Mouse (Mus musculus): ENCODE results near the gene Tapt1. TPM values are rescaled to one million over a fixed set of nuclear protein-coding genes. Genes with fewer than 3 reads are reported as not detected.

Gene Tapt1
- polyA plus RNA-seq, 1 experiment: 42.6 TPM

DNA sequence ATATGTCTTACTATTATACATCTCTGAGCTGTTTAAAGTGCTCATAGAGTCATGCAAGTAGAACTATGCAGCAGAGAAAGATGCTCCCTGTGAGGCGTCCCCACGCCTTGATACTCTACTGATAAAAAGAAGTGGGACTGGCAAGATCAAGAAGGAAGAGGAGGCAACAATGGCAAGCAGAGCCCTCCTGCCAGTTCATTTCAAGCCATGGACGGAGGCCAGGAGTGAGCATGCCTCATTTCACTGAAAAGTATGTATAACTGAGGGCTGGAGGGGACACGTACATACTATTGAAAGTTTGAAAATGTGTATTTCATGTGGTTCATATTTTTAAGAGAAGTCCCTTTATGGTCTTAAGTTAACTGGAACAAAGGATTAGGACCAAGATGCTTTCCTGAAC is 28.0 kb downstream of the Tapt1 start:
- DNase-seq (ENCODE audit: low read depth): no peak

DNA sequence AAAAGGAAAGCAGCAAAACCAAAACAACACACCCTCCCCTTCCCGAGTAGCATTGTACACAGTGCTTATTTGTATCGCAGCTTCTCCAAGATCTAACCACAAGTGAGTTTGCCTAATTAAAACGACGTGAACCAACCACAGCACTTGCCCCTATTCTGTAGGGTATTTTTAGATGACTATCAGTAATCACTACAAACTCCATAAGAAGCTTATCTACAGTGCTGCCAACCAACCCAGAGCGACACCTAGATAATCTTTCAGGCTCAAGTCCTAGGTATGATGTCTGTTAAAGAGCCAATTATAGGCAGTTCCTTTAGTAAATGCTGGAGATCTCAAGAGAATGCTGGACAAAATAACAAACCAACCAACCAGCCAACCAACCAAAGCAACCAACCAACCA is 28.6 kb downstream of the Tapt1 start:
- DNase-seq (ENCODE audit: low read depth): no peak

GRCm38 (mm10) chr5:44196167-44196566 is 30.3 kb downstream of the Tapt1 start:
- no peak for DNase-seq (ENCODE audit: low read depth)

DNA sequence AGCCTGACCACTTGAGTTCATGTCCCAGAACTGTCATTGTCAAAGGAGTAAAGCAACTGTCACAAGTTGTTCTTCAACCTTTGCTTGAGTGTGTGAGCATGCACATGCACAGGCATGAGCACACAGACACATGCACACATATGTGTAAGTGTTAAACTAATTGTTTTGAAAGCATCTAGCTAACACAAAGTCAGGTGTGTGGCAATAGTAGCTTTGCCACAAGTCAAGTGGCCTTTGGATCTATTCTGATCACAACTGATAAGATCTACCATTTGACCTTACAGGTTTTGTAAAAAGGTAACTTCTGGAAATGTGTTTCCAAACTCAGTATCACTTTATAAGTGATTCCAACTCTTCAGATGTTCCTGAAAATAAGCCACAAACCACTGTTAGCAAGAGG is 39.1 kb downstream of the Tapt1 start:
- no peak for DNase-seq (ENCODE audit: low read depth)

GRCm38 (mm10) chr5:44181669-44182068 is 44.8 kb downstream of the Tapt1 start:
- no peak for DNase-seq (ENCODE audit: low read depth)

- no peak for DNase-seq (ENCODE audit: low read depth)
Measured at GRCm38 (mm10) chr5:44180450-44180849, 46.0 kb downstream of the Tapt1 start.

- DNase-seq (ENCODE audit: low read depth): no peak
Measured at GRCm38 (mm10) chr5:44174046-44174445, 52.4 kb downstream of the Tapt1 start.

GRCm38 (mm10) chr5:44166866-44167265 is 59.6 kb downstream of the Tapt1 start:
- no peak for DNase-seq (ENCODE audit: low read depth)

DNA sequence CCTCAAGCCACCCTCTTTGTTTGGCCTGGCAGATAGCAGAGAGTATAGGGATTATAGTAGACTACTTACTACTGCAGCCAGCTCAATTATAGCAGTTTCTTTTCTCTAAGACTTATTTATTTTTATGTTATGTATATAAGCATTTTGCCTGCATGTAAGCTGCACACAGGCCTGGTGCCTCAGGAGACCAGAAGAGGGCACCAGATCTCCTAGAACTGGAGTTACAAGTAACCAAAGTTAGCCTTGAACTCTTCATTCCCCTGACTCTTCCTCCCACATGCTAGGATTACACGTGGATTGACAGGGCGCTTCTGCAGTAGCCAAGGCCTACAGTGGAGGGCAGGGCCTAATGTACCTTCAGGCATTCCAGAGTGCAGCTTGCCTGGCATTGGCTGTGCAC is 60.6 kb downstream of the Tapt1 start:
- DNase-seq (ENCODE audit: low read depth): no peak

DNA sequence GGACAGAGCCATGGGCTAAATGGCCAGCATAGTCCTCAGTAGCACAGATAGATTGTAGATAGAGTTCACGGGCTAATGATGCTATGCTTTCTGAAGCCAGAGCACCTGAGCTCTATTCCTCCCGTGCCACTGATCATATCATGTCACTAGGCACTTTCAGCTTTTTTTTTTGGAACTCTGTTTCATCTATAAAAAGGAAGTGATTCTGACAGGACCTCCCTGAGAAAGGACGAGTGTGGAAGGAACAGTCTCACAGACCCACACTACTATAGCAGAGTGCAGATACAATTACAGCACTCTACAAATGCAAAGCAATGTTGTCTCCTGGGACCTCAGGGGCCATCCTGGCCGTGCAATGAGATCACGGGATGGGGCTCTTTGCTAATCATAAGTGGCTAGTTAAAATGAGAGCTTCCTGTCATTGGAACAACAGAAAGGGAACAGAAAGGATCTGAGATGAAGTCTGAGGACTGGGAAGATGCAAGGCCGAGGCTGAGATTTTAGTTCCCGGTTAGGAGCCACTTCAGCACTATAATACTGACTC is 62.1 kb downstream of the Tapt1 start:
- no peak for DNase-seq (ENCODE audit: low read depth)

DNA sequence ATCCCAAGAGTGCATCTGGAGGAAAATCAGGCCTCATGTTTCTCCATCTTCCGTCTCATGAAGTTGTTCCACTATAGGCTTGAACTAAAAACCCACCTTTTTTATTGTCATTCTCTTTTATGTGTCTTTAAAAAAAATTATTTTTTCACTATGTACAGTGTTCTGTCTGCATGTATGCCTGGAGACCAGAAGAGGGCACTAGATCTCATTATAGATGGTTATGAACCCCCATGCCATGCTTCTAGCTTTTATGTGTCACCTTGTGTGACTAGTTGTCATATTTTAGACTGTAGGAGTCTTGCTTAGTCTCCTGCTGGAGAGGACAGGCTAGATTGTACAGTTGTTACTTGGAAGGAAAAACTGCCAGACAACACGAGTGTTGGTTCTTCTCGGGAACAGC is 63.1 kb downstream of the Tapt1 start:
- DNase-seq (ENCODE audit: low read depth): no peak

GRCm38 (mm10) chr5:44162786-44163185 is 63.6 kb downstream of the Tapt1 start:
- no peak for DNase-seq (ENCODE audit: low read depth)

DNA sequence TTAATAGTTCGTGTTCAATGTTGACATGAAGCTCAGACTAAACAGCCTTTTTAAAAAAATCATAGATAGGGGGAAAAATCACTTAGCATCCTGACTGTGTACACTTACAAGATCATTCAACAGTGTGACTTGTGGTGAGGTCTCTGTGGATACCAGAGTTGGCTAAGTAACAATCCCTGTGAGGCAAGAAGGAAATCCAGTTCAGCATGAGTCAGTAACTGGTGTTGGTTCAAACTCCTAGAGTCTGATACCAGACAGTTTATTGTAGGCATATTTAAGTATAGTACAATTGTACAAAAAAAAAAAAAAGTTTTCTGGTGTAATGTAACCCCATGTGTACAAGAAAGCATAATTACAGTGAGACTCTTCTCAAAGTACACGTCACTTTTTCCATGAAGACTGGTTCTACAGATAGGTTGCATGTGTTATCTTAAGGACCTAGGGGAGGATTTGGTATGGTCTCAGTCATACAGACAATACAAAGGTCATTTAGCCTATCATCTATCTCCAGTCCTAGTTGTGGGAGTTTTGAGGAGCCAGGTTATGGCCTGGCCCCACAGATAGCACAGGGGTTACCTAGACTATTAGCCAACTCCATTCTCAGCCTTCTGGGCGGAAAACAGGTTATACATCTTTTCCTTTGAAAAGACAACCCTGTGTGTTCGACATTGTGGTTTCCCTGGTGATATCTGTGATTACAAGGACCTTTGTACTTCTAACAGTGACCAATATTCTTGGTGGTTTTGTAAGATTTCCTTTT is 66.6 kb downstream of the Tapt1 start:
- DNase-seq (ENCODE audit: low read depth): no peak

GRCm38 (mm10) chr5:44159231-44159630 is 67.2 kb downstream of the Tapt1 start:
- no peak for DNase-seq (ENCODE audit: low read depth)

- no peak for DNase-seq (ENCODE audit: low read depth)
Measured at GRCm38 (mm10) chr5:44158458-44158857, 68.0 kb downstream of the Tapt1 start.

- DNase-seq (ENCODE audit: low read depth): no peak
Measured at GRCm38 (mm10) chr5:44157760-44158159, 68.7 kb downstream of the Tapt1 start.

DNA sequence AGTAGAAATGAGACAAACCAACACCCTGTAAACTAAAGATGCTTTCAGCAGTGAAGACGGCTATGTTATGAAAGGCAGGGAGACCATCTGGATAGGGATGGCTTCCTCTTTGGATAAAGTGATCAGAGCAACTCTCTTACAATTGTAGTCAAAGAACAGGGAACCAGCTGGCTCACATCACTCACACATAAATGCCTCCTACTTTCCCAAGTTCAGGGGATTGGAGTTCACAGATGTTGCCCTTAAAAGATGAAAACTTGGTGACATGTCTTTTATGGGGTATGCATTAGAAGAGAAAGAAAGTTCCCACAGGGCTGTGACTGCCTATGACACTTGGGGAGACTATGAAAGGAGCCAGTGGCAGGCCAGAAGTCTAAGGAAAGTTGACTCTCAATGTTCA is 73.4 kb downstream of the Tapt1 start:
- no peak for DNase-seq (ENCODE audit: low read depth)

DNA sequence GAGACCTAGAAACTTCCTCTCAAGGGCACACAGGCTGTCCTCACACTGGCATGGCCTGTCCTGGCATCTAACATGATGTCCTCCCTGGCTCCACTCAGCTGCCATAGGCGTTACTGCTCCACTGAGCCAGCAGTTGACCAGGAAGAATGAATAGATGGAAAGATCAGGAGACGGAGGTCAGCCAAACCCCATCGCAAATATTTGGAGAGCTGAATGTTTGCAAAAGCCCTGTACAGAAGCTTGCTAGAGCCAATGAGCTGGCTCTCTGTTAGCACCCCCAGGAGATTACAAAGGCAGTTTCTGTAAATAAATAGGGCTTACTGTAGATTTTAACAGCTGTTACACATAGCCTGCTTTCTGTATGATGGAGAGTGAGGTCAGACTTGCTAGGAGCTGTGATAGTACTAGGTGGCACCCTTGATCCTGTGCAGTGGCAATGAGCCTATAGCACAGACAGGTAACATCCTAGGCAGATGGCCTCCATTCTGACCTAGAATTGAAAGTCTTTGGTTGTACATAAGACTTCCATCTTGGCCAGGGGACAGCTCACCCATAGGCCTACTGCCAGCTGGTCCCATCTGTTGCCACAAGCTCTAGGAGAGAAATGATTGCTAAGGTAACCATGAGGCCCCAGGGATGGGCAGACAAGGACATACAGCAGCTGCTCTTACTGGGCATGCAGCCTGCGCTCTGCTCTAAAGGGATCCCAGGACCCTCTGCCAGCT is 74.9 kb downstream of the Tapt1 start:
- DNase-seq (ENCODE audit: low read depth): no peak

GRCm38 (mm10) chr5:44147732-44148131 is 78.7 kb downstream of the Tapt1 start:
- DNase-seq (ENCODE audit: low read depth): no peak

- no peak for DNase-seq (ENCODE audit: low read depth)
Measured at GRCm38 (mm10) chr5:44146437-44147332, 79.7 kb downstream of the Tapt1 start.

DNA sequence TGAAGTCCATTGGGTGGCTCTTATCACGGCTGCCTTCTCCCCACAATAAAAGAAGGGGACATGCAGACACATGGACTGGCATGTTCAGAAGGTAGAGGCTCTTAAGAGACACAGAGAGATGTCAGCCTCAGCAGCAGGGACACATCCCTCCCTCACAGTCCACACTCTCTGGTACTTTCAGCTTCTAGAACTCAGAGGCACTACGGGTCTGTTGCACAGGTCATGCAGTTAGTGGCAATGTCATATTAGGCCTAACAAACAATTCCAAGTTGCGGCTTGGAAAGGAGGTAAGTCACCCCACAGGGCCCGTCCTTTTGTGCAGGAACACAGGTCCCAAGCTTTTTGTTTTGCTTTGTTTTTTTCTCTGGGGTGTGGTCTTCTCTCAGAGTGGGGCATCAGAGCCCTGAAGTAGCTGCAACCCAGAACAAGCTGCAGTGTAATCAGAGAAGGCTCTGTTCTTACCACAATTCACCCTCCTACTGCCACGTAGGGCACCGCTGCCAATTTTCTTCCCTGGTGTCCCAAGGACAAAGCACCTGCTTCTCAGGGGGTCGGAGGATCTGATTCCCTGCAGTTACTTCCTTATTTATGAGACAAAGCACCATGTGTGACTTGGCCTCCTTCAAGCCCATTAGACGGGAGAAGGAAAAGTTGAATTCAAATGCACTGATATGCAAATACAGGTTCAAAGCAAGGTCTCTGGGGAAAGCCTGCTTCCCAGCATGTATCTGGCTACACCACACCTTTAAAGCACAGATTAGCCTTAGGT is 82.8 kb downstream of the Tapt1 start:
- DNase-seq (ENCODE audit: low read depth): no peak
